Mouse (Mus musculus): ENCODE data around the gene Foxp3.

DNA sequence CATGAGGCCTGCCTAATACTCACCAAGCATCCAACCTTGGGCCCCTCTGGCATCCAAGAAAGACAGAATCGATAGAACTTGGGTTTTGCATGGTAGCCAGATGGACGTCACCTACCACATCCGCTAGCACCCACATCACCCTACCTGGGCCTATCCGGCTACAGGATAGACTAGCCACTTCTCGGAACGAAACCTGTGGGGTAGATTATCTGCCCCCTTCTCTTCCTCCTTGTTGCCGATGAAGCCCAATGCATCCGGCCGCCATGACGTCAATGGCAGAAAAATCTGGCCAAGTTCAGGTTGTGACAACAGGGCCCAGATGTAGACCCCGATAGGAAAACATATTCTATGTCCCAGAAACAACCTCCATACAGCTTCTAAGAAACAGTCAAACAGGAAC, 10.4 kb downstream of the Foxp3 start:
- no peak for TF ChIP-seq CTCF (IDR thresholded peaks at IDR 0.05; ENCODE audit: low read depth, low read length)
- no peak for TF ChIP-seq EP300 (IDR thresholded peaks at IDR 0.05; ENCODE audit: insufficient read depth, low read depth, low read length)
- TF ChIP-seq POLR2A (IDR thresholded peaks at IDR 0.05; ENCODE audit: insufficient read depth, low read length): no peak
